Mouse (Mus musculus) embryo, embryonic 9.5 days (tissue): ENCODE results near the gene Gdi2.

Source experiments
- DNase-seq: peaks from one replicate; pipeline ENCODE4 v3.0.0-alpha.2; 2017; ENCODE audit errors: extremely low spot score

Gene Gdi2

GRCm38 (mm10) chr13:3547410-3547809 is 9.5 kb downstream of the Gdi2 start:
- DNase-seq = no peak

GRCm38 (mm10) chr13:3547856-3548255 is 10.0 kb downstream of the Gdi2 start:
- no peak for DNase-seq

- DNase-seq = no peak
Measured at GRCm38 (mm10) chr13:3563130-3563529, 25.3 kb downstream of the Gdi2 start.

GRCm38 (mm10) chr13:3563953-3564352 is 26.1 kb downstream of the Gdi2 start:
- DNase-seq = no peak

- no peak for DNase-seq
Measured at GRCm38 (mm10) chr13:3590789-3591188, 52.9 kb downstream of the Gdi2 start.

GRCm38 (mm10) chr13:3594311-3594710 is 56.4 kb downstream of the Gdi2 start:
- no peak for DNase-seq

GRCm38 (mm10) chr13:3596232-3596631 is 58.4 kb downstream of the Gdi2 start:
- no peak for DNase-seq

- DNase-seq = no peak
Measured at GRCm38 (mm10) chr13:3609780-3610117, 71.9 kb downstream of the Gdi2 start.

GRCm38 (mm10) chr13:3610118-3610794 is 72.4 kb downstream of the Gdi2 start:
- no peak for DNase-seq

GRCm38 (mm10) chr13:3610795-3611438 is 73.1 kb downstream of the Gdi2 start, which contains the start of gene Fam208b:
TSS of gene Fam208b (minus strand) at chr13:3611108.
- DNase-seq = peak; percentile 98
